Mouse (Mus musculus): Measurements from ENCODE around the gene Arhgef18. TPM values are rescaled to one million over a fixed set of nuclear protein-coding genes. Genes with fewer than 3 reads are reported as not detected.

Arhgef18 gene
- 10 to 100 TPM in 1 of 4 experiments, 1 to 10 TPM in 3; 7.4 to 11.5 (median 9.2) TPM for total RNA-seq (2022)

- peak; percentile 77 to 82 for DNase-seq (ENCODE audit: low spot score in 2 of 2)
These were observed at the start of gene Arhgef18 for GRCm38 (mm10) chr8:3392771-3393710. Arhgef18 (plus strand) TSS chr8:3393006.

- no peak for DNase-seq (ENCODE audit: low spot score in 2 of 2)
These were observed 47.5 kb upstream of the Arhgef18 start for GRCm38 (mm10) chr8:3345337-3345736.

GRCm38 (mm10) chr8:3346691-3347413 lies 46.0 kb upstream of the Arhgef18 start:
- DNase-seq (ENCODE audit: low spot score in 2 of 2) = no peak

GRCm38 (mm10) chr8:3348142-3348823 lies 44.5 kb upstream of the Arhgef18 start:
- DNase-seq (ENCODE audit: low spot score in 2 of 2) = no peak

DNA sequence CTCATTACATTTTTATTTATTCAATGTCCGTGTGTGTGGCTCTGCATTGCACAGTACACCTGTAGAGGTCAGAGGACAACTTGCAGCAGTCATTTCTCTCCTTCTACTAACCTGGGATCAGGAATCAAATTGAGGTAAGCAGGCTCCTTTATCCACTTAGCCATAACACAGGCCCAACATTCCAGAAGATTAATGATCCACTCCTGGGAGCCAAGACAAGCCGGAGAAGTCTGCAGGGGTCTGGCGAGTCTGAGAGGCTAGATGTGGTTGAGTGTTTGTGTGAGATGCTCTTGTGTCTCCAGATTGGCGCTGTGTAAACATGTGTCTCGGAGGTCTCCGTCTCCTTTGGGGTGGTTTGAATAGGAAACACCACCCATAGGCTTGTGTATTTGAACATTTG lies 42.1 kb upstream of the Arhgef18 start:
- no peak for DNase-seq (ENCODE audit: low spot score in 2 of 2)

- DNase-seq (ENCODE audit: low spot score in 2 of 2) = no peak
These were observed 40.1 kb upstream of the Arhgef18 start for GRCm38 (mm10) chr8:3352715-3353114.

- DNase-seq (ENCODE audit: low spot score in 2 of 2) = no peak
These were observed 39.5 kb upstream of the Arhgef18 start, which contains the start of gene A430078G23Rik for GRCm38 (mm10) chr8:3353189-3353810. A430078G23Rik (plus strand) TSS chr8:3353415.

- DNase-seq (ENCODE audit: low spot score in 2 of 2) = no peak
These were observed 38.9 kb upstream of the Arhgef18 start for GRCm38 (mm10) chr8:3353811-3354442.

GRCm38 (mm10) chr8:3354443-3354812 lies 38.4 kb upstream of the Arhgef18 start:
- DNase-seq (ENCODE audit: low spot score in 2 of 2) = no peak

- DNase-seq (ENCODE audit: low spot score in 2 of 2) = no peak
These were observed 37.2 kb upstream of the Arhgef18 start for GRCm38 (mm10) chr8:3355586-3355985.

GRCm38 (mm10) chr8:3358060-3358459 lies 34.7 kb upstream of the Arhgef18 start:
- peak; percentile 49 to 63 for DNase-seq (ENCODE audit: low spot score in 2 of 2)

DNA sequence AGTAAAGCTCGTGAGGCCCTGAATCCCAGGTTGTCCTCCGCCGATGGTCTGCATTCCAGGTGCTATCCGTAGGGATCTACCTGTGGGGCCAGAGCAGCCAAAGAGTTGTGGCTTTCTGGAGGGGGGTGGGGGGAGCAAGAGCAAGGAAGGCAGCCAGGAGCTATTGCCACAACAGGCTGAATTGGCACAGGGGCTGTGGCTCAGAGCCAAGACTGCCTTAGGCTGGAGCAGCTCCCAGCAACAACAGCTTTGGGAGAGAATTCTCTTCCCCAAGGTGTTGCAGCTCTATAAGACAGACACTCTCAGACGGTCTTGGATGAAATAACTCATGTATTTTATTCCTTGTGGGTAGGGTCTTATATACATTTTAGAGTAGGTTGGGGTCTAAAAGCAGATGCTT lies 25.7 kb upstream of the Arhgef18 start:
- DNase-seq (ENCODE audit: low spot score in 2 of 2) = no peak

DNA sequence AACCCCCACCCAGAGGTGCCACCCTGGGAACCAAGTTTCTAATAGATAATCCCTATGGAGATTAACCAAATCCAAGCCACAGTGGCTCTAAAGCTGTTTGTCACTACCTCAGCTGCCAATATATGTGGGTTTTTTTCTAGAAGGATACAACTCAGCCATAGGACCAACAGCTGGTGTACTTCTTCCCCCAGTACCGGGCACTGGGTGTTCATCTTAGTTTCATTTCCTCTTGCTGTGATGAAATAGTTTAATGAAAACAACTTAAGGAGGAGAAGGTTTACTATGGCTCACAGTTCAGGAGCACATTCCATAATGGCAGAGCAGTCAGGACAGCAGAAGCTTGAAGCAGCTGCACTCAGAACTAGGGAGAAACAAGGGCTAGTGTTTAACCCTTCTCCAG lies 24.7 kb upstream of the Arhgef18 start:
- DNase-seq (ENCODE audit: low spot score in 2 of 2) = no peak

GRCm38 (mm10) chr8:3375748-3376147 lies 17.1 kb upstream of the Arhgef18 start:
- no peak for DNase-seq (ENCODE audit: low spot score in 2 of 2)

DNA sequence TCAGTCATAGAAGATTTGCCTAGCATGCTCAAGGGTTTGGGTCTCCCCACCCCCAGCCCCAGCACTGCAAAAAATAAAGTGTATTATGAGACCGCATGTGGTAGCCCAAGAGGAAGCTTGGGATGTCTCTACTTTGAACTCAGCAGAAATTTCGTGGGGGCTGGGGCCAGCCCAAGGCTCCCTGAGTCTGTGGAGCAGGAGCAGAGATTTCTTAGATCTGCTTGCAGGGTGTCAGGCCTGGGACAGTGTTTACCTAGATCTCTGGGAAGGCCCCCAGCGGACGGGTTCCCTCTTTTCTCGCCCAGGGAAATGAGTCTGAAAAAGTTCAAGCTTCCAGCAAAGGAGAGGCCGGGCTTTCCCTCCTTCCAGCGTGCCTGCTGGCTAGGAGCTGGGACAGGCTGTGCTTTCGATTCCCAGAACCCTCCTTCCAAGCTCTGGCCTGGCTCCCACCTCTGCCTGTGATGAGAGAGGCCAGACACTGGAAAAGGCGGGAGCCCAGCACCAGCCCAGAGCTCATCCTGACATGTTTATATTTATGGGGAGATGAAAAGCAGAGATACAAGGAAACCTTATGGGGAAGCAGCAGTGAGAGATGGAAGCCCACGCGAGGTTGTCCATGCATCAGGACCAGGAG lies 16.0 kb upstream of the Arhgef18 start:
- peak; percentile 26 to 45 for DNase-seq (ENCODE audit: low spot score in 2 of 2)

DNA sequence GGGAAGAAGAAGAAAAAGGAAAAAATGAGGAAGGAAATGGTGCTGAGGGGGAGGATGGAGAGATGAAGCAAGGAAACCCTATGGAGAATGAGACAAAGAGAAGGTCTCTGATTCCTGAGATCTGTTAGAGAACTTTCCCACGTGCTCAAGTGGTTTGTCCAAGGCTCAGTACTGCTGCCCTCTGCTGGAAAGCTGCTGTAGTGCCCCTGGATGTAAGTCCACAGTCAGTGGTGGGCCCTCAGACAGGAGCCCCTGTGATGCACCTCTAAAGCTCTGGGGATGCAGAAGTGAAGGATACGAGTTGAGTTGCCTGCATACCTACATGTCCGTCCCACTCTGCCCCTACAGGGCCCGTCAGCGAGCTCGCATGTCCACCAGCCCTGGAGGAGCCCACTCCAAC lies 5.5 kb upstream of the Arhgef18 start:
- DNase-seq (ENCODE audit: low spot score in 2 of 2) = peak; percentile 30 to 48

GRCm38 (mm10) chr8:3388591-3389338 lies 4.0 kb upstream of the Arhgef18 start:
- no peak for DNase-seq (ENCODE audit: low spot score in 2 of 2)

GRCm38 (mm10) chr8:3389506-3389905 lies 3.3 kb upstream of the Arhgef18 start:
- DNase-seq (ENCODE audit: low spot score in 2 of 2) = no peak

DNA sequence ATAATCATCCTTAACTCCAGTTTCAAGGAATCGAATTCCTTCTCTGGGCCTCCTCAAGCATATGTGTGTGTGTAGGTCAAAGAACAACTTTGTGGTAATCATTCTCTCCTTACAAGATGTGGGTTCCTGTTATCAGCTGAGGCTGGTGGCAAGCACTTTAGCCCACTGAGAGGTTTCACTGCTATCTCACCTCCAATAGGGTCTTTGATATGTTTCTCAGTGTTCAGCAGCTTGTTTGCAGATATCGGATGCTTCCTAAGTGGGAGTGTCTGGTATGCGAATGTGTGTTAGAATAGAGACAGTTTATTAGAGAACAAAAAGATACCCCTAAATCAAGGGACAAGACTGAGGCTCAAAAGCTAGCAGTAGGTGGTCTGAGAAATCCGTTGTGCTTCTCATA lies 513 bp upstream of the Arhgef18 start:
- DNase-seq (ENCODE audit: low spot score in 2 of 2) = no peak

DNA sequence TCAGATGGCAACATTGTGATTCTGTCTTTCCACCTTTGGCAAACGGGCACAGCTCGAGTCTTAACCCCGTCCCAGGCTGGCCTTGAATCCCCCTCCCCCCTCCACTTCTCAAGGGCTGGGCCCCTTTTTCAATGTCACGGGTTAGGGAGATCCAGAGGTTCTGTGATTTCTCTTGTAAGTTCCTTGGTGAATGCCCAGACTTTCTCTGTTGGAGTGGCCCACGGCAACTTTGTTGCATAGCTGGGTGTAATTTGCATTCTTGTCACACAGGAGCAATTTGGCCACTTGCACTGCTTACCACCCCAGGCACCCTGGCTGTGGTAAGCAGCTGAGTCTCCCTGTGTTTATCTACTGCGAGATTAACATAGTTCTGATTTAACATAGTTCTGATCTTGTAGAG lies 1.8 kb downstream of the Arhgef18 start:
- no peak for DNase-seq (ENCODE audit: low spot score in 2 of 2)
